Mouse (Mus musculus): ENCODE measurements around the gene 4930442H23Rik. TPM values are rescaled to one million over a fixed set of nuclear protein-coding genes. Genes with fewer than 3 reads are reported as not detected.
A peak's percentile ranks its signal among the peaks of the same experiment; 100 is the strongest.

4930442H23Rik gene
- total and polyA plus RNA-seq, 2 experiments from 2014 or later: 0.26 TPM; not detected in 1

DNA sequence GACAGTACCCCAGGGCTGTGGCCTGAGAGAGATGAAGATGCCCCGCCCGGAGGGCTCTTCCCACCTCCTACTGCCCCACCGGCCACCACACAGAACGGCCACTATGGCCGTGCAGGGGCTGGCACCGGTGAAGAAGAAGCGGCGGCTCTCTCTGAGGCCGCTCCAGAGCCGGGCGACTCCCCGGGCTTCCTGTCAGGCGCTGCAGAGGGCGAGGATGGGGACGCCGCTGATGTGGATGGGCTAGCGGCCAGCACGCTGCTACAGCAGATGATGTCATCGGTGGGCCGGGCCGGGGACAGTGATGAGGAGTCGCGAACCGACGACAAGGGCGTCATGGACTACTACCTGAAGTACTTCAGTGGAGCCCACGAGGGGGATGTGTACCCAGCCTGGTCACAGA is 39.0 kb downstream of the 4930442H23Rik start:
- ATAC-seq: no peak
- Histone ChIP-seq H3K4me3 (ENCODE audit: low read length) (no peak overlapping the region), H3K4me1 (ENCODE audit: insufficient read depth, low read length) (peaks cover 11% of the 10 kb centered on the region), H3K4me2 (ENCODE audit: low read depth, low read length) (no peak overlapping the region), H3K9me3 (ENCODE audit: low read length) (no peaks in the 10 kb centered on the region), H3K27ac (no peak overlapping the region), H3K9ac (replicated peaks; ENCODE audit: low read length) (no peak overlapping the region), H3K36me3 (ENCODE audit: insufficient read depth, low read length) (peaks cover 52% of the 10 kb centered on the region), H3K27me3 (ENCODE audit: insufficient read depth, low read length) (no peaks in the 10 kb centered on the region)
- WGBS: 93% methylated on average over 27 of the region's 27 CpGs
- no peak for TF ChIP-seq CTCF (IDR thresholded peaks at IDR 0.05; ENCODE audit: low read depth)
- no peak for DNase-seq (ENCODE audit: low spot score)

- H3K9me3 ChIP-seq (ENCODE audit: low read length): no peaks in the 10 kb centered on the region
- H3K9ac ChIP-seq (replicated peaks; ENCODE audit: low read length): no peak overlapping the region
- H3K27ac ChIP-seq: no peak overlapping the region
- WGBS: 95% methylated on average over 52 of the region's 52 CpGs
- H3K36me3 ChIP-seq (ENCODE audit: insufficient read depth, low read length): peaks cover 46% of the 10 kb centered on the region
- no peak overlapping the region for H3K4me2 ChIP-seq (ENCODE audit: low read depth, low read length)
- DNase-seq (ENCODE audit: low spot score) (no peak), ATAC-seq (no peak)
- peaks cover 16% of the 10 kb centered on the region for H3K4me1 ChIP-seq (ENCODE audit: insufficient read depth, low read length)
- no peaks in the 10 kb centered on the region for H3K27me3 ChIP-seq (ENCODE audit: insufficient read depth, low read length)
- no peak overlapping the region for H3K4me3 ChIP-seq (ENCODE audit: low read length)
- no peak for TF ChIP-seq CTCF (IDR thresholded peaks at IDR 0.05; ENCODE audit: low read depth)
Measured at GRCm38 (mm10) chr10:81143845-81144437, 39.7 kb downstream of the 4930442H23Rik start.

DNA sequence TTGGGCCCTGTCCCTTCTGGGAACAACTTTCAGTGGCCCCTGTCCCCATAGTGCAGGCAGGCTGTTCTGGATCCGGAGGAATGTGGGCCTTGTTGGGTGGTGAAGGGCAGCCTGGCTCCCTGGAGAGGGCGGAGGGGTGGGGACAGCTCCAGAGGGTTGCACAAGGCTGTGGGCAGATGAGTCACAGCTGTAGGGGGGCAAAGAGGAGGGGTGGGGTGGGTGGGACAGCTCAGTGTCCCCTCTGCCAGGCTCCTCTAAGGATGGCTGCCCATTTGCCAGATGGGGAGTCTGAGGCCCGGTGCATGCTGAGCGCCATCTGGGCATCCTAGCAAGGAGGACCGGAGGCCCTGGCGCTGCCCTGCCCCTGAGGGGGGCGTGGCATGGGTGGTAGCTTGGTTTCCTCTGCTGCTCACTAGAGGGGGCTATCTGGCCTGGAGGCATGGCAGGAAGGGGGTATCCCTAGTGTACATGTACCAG is 40.5 kb downstream of the 4930442H23Rik start:
- TF ChIP-seq CTCF (IDR thresholded peaks at IDR 0.05; ENCODE audit: low read depth): no peak
- DNase-seq (ENCODE audit: low spot score) (no peak), ATAC-seq (no peak)
- Histone ChIP-seq H3K27ac (no peak overlapping the region), H3K4me2 (ENCODE audit: low read depth, low read length) (no peak overlapping the region), H3K27me3 (ENCODE audit: insufficient read depth, low read length) (no peaks in the 10 kb centered on the region), H3K4me3 (ENCODE audit: low read length) (no peak overlapping the region), H3K9me3 (ENCODE audit: low read length) (no peaks in the 10 kb centered on the region), H3K4me1 (ENCODE audit: insufficient read depth, low read length) (peaks cover 22% of the 10 kb centered on the region), H3K36me3 (ENCODE audit: insufficient read depth, low read length) (peaks cover 39% of the 10 kb centered on the region), H3K9ac (replicated peaks; ENCODE audit: low read length) (no peak overlapping the region)
- 82% methylated on average over 7 of the region's 7 CpGs for WGBS

DNA sequence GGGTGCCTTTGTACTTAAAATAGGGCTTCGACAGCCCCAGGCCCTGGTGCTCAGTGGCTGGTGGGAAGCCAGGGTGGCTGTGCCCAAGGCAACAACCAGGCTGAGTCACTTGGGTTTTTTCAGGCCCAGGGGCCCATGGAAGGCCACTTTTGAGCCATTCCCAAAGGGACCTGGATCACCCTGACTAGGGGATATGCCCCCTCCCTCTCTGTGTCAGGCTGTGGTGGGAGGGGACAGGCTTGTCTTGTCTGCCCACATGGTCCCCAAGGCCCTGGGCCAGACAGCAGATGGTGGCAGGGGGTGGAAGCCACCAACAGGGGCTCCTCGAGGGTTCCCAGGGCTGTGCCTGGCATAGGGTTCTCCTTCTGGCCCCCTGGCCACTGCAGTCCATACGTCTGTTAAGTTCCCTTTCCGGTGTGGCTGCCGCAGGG is 41.1 kb downstream of the 4930442H23Rik start:
- no peaks in the 10 kb centered on the region for H3K9me3 ChIP-seq (ENCODE audit: low read length)
- no peak overlapping the region for H3K4me2 ChIP-seq (ENCODE audit: low read depth, low read length)
- no peak overlapping the region for H3K27ac ChIP-seq
- no peak for TF ChIP-seq CTCF (IDR thresholded peaks at IDR 0.05; ENCODE audit: low read depth)
- H3K27me3 ChIP-seq (ENCODE audit: insufficient read depth, low read length): no peaks in the 10 kb centered on the region
- no peak overlapping the region for H3K9ac ChIP-seq (replicated peaks; ENCODE audit: low read length)
- 30% methylated on average over 5 of the region's 5 CpGs for WGBS
- peaks cover 32% of the 10 kb centered on the region for H3K36me3 ChIP-seq (ENCODE audit: insufficient read depth, low read length)
- no peak for ATAC-seq
- H3K4me3 ChIP-seq (ENCODE audit: low read length): no peak overlapping the region
- H3K4me1 ChIP-seq (ENCODE audit: insufficient read depth, low read length): peaks cover 22% of the 10 kb centered on the region
- no peak for DNase-seq (ENCODE audit: low spot score)

DNA sequence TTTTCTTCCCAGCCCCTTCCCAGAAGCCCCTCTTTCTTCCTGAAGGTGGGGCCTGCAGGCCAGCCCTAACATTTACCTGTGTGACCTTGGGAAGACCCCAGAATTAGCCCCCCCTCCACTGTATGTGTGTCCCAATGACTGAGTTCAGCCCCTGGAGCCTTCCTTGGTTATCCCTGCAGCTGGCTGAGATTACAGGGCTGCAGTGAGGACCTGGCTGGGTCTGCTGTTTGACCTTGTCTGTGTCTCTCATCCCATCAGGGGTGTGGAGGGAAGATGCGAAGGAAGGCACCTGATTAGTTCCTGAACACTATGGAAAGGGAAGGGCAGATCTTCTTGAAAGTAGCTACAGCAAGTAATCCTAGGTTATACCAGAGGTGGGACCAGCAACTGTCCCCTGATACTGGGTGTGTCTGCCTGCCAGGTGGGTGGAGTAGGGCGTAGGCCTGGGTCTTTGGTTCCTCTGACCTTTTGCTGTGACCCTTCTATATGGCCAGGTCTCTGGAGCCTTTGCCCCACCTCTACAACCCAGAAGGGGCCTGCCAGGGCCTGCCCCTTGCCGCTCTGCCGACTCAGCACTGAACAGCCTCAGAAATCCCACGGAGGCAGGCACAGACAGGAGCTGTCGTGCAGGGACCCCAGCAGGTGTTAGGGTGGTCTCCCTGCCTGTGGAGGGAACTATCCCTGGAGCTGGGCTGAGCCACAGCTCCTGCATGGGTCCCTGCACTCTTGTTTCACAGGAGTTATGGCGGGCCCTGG is 42.0 kb downstream of the 4930442H23Rik start:
- Histone ChIP-seq H3K4me1 (ENCODE audit: insufficient read depth, low read length) (peaks cover 22% of the 10 kb centered on the region), H3K4me3 (ENCODE audit: low read length) (no peak overlapping the region), H3K27me3 (ENCODE audit: insufficient read depth, low read length) (no peaks in the 10 kb centered on the region), H3K4me2 (ENCODE audit: low read depth, low read length) (no peak overlapping the region), H3K9ac (replicated peaks; ENCODE audit: low read length) (peak overlapping the region; percentile 44), H3K9me3 (ENCODE audit: low read length) (no peaks in the 10 kb centered on the region), H3K27ac (no peak overlapping the region), H3K36me3 (ENCODE audit: insufficient read depth, low read length) (peaks cover 24% of the 10 kb centered on the region)
- DNase-seq (ENCODE audit: low spot score) (no peak), ATAC-seq (no peak)
- 74% methylated on average over 7 of the region's 7 CpGs for WGBS
- no peak for TF ChIP-seq CTCF (IDR thresholded peaks at IDR 0.05; ENCODE audit: low read depth)

DNA sequence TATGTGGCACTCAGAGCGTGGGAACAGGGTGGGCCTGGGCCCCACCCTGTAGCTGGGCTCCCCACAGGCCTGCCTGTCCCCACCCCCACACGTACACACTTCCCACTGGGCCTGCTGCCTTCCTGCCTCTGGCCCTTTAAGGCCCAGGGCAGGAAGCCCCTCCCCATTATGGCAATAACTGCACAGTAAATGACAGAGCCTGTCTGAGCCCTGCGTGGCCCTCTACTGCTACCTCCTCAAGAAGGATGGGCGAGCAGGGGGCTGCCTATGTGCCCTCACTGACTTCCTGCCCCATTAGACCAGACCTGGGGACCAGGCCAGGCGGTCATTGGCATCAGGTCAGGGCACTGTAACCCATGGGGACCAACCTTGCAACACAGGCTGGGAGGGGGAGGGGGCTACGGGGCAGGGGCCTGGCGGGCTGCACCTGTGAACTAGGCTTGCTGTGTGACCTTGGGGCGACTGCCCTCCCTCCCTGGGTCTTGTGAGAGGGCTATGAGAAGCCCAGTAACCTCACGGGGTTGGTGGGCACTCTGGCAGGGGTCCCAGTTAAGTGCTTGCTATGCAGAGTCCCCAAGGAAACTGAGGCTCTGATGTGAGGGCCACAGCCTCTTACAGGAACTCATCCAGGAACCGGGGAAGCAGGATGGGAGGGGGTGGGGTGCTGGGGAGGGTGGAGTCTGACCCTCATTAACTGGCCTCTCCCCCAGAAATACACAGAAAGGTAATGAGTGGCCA is 42.8 kb downstream of the 4930442H23Rik start:
- Histone ChIP-seq H3K27me3 (ENCODE audit: insufficient read depth, low read length) (no peaks in the 10 kb centered on the region), H3K4me3 (ENCODE audit: low read length) (peak overlapping the region; percentile 11), H3K4me2 (ENCODE audit: low read depth, low read length) (peak overlapping the region; percentile 68), H3K36me3 (ENCODE audit: insufficient read depth, low read length) (peaks cover 19% of the 10 kb centered on the region), H3K9me3 (ENCODE audit: low read length) (no peaks in the 10 kb centered on the region), H3K27ac (0 out of 2 replicates have a peak overlapping the region, but pooled peaks have one; percentile 1), H3K4me1 (ENCODE audit: insufficient read depth, low read length) (peaks cover 22% of the 10 kb centered on the region), H3K9ac (replicated peaks; ENCODE audit: low read length) (peak overlapping the region; percentile 44; the same call in 1 of the 2 replicates)
- ATAC-seq (no peak), DNase-seq (ENCODE audit: low spot score) (no peak)
- whole genome bisulfite sequencing: 50% methylated on average over 10 of the region's 10 CpGs
- no peak for TF ChIP-seq CTCF (IDR thresholded peaks at IDR 0.05; ENCODE audit: low read depth)
